Mouse (Mus musculus) urinary bladder, postnatal 25 days (tissue): Measurements from ENCODE around the gene Opcml.

Source experiments
- DNase-seq: peaks from one replicate; pipeline ENCODE4 v3.0.0; 2022; ENCODE audit warnings: low spot score

The Opcml gene

GRCm38 (mm10) chr9:28618186-28618892 lies 827.8 kb downstream of the Opcml start:
- no peak for DNase-seq

- DNase-seq = no peak
Measured at GRCm38 (mm10) chr9:28621939-28622338, 831.4 kb downstream of the Opcml start.

- DNase-seq = no peak
Measured at GRCm38 (mm10) chr9:28624870-28625269, 834.3 kb downstream of the Opcml start.

GRCm38 (mm10) chr9:28642766-28643165 lies 852.2 kb downstream of the Opcml start:
- no peak for DNase-seq

GRCm38 (mm10) chr9:28644063-28644462 lies 853.5 kb downstream of the Opcml start:
- DNase-seq = no peak

GRCm38 (mm10) chr9:28650089-28650488 lies 859.5 kb downstream of the Opcml start:
- DNase-seq = no peak

- DNase-seq = no peak
Measured at GRCm38 (mm10) chr9:28659996-28660395, 869.4 kb downstream of the Opcml start.

GRCm38 (mm10) chr9:28662882-28663281 lies 872.3 kb downstream of the Opcml start:
- DNase-seq = no peak

GRCm38 (mm10) chr9:28680309-28680708 lies 889.7 kb downstream of the Opcml start:
- no peak for DNase-seq

- no peak for DNase-seq
Measured at GRCm38 (mm10) chr9:28681252-28682037, 890.9 kb downstream of the Opcml start.

GRCm38 (mm10) chr9:28683951-28684470 lies 893.4 kb downstream of the Opcml start:
- no peak for DNase-seq

GRCm38 (mm10) chr9:28686942-28687611 lies 896.5 kb downstream of the Opcml start:
- no peak for DNase-seq

GRCm38 (mm10) chr9:28690134-28690533 lies 899.6 kb downstream of the Opcml start:
- DNase-seq = no peak

- DNase-seq = no peak
Measured at GRCm38 (mm10) chr9:28705796-28706195, 915.2 kb downstream of the Opcml start.

- no peak for DNase-seq
Measured at GRCm38 (mm10) chr9:28714544-28714943, 924.0 kb downstream of the Opcml start.

GRCm38 (mm10) chr9:28720186-28720585 lies 929.6 kb downstream of the Opcml start:
- no peak for DNase-seq

- DNase-seq = no peak
Measured at GRCm38 (mm10) chr9:28731811-28732602, 941.4 kb downstream of the Opcml start.

GRCm38 (mm10) chr9:28737955-28738354 lies 947.4 kb downstream of the Opcml start:
- no peak for DNase-seq

- no peak for DNase-seq
Measured at GRCm38 (mm10) chr9:28738451-28738860, 947.9 kb downstream of the Opcml start.

GRCm38 (mm10) chr9:28744771-28745170 lies 954.2 kb downstream of the Opcml start:
- no peak for DNase-seq

- DNase-seq = no peak
Measured at GRCm38 (mm10) chr9:28748902-28749301, 958.3 kb downstream of the Opcml start.

GRCm38 (mm10) chr9:28752908-28753307 lies 962.3 kb downstream of the Opcml start:
- no peak for DNase-seq
